Mouse (Mus musculus): ENCODE data around the gene Klra17. TPM values are rescaled to one million over a fixed set of nuclear protein-coding genes. Genes with fewer than 3 reads are reported as not detected.

Klra17 gene
- not detected for total RNA-seq (2023)

DNA sequence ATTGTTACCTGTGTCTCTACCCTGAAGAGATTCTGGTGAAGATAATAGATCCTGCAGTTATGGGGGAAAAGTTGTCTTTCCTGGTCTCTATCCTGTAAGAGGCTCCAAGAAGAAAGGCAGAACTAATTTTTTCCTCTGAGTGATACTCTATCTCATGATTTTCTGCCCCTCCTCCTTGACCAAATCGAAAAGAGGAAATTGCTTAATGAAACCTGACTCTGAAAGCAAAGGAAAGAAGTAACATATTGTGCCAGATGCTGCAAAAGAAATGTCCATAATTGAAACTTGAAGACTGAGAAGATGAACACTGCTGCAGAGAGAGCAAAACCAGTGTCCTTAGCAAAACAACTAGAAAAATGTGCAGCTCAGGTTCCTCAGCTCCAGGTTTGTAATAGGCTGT is at the start of gene Klra17:
Gene Klra17 (minus strand): TSS at position 124 of the 400 bp plus-strand sequence.

GRCm38 (mm10) chr6:129917476-129917946 is 41.0 kb upstream of the Klra17 start, which contains the start of gene Klra5:
Gene Klra5 (minus strand): TSS chr6:129917650.

GRCm38 (mm10) chr6:129862349-129862748 is 14.1 kb downstream of the Klra17 start, which contains the start of gene Gm17631:
Gene Gm17631 (plus strand): TSS chr6:129862649.

DNA sequence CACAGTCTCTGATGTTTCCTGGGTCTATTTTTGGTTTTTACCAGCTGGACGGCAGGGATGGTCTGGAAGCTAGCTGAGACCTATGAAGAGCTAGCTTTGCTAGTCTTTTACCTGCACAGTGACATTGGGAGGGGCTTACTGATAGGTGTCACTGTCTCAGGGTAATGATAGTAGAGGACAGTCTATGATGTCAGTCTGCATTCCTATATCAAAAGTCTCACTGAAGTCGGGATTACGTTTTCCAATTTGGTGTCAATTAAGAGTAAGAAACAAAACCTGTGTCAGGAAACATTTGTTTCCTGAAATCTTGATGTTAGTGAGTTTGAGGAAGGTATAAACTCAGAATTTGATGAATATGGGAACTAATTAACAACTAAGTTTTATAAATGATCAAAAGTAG is 92.3 kb downstream of the Klra17 start, which contains the start of gene Gm156:
Gene Gm156 (minus strand): TSS at position 101 of the 400 bp plus-strand sequence.

Other genes with a start within 250 kb of the Klra17 start
- gene Klrc3, start 233.3 kb downstream of the Klra17 start, total RNA-seq (2023): 1.7 TPM
- 2.3 TPM for gene Klrc2, start 216.0 kb downstream of the Klra17 start, total RNA-seq (2023)
- gene Klrc1, start 197.7 kb downstream of the Klra17 start, total RNA-seq (2023): 6.3 TPM
- gene Klri1, start 159.5 kb downstream of the Klra17 start, total RNA-seq (2023): 1.8 TPM
- gene Klri2, start 136.2 kb downstream of the Klra17 start, total RNA-seq (2023): 0.80 TPM
- gene Gm156, start 92.4 kb downstream of the Klra17 start, total RNA-seq (2023): not detected
- not detected for gene Gm17631, start 14.0 kb downstream of the Klra17 start, total RNA-seq (2023)
- 0.77 TPM for gene Klra5, start 41.0 kb upstream of the Klra17 start, total RNA-seq (2023)
- 2.5 TPM for gene Klra6, start 150.3 kb upstream of the Klra17 start, total RNA-seq (2023)
- 0.95 TPM for gene Klra4, start 190.6 kb upstream of the Klra17 start, total RNA-seq (2023)